Mouse (Mus musculus) kidney, postnatal 14 days (tissue): ENCODE data around the gene Syngr1.

Experiments
- DNase-seq: peaks from one replicate; pipeline ENCODE4 v3.0.0; 2022; ENCODE audit warnings: mixed read lengths

Gene Syngr1

DNA sequence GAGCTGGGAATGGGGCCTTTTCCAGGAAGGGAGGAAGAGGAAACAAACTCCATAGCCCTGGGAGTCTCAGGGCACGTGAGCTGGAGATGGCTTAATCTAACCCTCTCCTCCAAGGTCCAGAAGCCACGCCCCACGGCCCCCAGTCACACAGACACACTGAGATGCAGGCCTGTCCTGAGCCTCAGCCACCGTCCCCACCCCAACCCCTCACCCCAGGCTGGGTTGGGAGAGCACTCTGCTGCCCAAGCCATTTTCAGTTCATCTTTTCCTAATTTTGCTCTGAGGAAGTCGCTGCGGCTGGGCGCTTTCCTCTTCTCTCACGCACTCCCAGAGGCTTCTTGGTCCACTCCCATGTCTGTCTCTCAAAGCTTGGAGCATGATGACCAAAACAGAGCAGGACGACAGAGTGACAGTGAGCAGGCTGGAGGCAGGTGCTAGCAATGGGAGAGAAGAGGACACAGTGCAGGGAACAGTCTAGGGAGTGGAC lies 19.1 kb upstream of the Syngr1 start:
- DNase-seq = no peak

DNA sequence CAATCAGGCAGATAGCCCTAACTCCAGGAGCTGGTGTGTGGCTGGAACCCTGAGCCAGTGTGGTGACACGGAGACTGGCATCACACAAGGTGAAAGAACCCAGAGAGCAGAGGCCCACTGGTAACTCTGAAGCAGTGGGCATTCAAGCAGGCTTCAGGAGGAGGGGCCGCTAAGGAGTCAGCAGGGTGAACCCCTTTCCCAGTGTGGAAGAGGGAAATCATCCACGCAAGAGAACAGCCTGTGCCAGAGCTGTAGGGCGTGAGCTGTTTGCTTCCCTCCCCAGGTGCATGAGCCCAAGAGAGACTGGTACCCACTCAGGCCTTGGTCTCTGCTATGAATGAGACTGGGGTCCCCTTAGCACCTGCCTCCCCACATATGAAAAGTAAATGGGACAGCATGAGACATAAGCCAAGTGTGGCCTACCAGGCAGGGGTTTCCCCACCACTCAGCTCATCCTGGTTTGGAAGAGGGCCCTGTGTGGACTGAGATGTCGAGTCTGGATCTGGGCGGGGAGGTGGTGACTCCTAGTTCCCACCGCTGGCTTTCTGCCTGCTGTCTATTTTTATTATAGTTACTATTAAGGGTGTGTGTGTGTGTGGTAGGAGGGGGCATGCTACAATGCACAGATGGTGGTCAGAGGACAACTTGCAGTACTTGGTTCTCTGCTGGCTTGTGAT lies 18.4 kb upstream of the Syngr1 start:
- no peak for DNase-seq

DNA sequence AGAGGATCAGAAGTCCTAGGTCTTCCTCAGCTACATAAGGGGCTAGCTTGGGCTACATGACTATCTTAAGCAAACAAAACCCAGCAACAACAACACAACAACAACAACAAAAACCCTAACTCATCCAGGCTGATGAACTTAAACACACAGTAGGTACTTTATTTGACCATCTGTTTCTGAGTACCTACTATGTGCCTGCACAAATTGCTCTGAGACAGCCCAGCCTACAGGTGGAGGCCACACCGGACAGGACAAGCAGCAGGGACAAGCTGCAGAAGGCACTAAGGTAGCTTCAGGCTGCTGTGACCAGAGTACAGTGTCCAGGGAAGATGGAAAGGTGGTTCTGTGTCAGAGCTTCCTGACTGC lies 17.9 kb upstream of the Syngr1 start:
- no peak for DNase-seq

DNA sequence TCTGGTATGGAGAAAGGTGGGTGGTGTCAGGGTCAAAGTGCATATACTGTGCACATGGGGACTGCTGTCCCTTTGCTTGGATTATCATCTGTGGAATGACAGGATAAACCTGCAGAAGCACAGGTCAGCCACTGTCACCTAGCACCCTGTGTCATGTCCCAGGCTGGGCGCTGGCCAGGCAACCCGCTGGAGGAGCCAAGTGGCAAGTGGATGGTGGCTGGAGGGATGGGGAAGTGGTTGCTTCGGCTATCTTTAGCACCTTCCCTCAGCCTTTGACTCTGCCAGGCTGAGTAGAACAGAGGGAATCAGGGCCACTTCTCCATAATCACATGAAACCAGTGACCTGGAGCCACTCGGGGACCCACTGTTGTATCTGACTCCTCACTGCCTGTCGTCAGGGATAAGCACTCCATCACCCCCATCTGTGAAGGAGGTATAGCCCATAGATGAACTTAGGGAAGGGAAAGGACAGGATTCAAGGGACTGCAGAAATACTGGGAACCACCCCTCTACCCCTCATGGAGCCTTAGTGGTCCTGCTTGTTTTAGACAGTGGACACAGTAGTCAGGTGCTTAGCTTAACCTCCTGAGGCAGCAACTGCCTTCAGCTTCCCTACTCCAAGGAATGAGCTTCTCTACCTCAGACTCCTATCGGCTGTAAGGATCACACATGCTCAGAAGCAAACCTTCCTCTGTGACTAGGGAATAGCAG lies 16.3 kb upstream of the Syngr1 start:
- no peak for DNase-seq

DNA sequence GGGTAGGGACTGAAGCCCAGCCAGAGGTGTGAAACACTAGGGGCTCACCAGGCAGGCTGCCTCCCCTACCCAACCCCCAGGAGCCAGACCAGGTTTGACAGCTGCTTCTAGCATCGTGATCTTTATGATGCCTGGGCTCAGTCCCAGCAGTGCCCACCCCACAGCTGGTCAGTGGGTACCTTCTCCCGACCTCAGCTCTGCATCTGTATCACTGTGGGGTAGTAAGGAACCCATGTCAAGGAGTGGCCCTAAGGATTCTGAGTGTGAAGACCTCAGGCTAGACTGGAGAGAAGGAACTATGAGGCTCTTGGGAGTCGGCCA lies 15.8 kb upstream of the Syngr1 start:
- DNase-seq = no peak

DNA sequence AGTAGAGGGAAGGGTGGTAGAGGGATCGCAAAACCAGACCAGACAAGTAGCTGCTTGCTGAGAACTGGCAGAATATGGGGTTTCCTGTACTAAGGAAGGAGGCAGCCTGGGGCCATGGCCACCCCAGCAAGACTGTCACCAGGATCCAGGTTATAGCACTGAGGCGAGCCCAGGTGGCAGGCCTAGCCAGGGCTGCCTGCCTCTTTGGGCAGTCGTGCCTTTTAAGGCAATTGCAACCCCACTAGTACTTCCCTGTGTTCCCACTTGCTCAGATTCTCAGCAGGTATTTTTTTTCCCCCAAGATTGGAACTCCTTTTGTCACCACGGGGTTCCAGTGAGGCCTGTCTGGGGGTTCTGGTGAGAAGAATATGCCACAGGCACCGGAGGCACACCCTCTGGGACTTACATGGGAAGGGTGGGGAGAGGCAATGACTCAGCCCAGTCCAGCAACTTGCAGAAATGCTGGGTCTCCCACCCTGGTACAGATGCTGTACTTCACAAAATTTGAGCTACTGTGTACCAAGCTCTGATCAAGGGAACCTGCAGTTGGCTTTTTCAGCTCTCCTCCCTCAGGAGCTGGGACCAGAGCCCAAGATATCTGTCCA lies 15.3 kb upstream of the Syngr1 start:
- DNase-seq = no peak

DNA sequence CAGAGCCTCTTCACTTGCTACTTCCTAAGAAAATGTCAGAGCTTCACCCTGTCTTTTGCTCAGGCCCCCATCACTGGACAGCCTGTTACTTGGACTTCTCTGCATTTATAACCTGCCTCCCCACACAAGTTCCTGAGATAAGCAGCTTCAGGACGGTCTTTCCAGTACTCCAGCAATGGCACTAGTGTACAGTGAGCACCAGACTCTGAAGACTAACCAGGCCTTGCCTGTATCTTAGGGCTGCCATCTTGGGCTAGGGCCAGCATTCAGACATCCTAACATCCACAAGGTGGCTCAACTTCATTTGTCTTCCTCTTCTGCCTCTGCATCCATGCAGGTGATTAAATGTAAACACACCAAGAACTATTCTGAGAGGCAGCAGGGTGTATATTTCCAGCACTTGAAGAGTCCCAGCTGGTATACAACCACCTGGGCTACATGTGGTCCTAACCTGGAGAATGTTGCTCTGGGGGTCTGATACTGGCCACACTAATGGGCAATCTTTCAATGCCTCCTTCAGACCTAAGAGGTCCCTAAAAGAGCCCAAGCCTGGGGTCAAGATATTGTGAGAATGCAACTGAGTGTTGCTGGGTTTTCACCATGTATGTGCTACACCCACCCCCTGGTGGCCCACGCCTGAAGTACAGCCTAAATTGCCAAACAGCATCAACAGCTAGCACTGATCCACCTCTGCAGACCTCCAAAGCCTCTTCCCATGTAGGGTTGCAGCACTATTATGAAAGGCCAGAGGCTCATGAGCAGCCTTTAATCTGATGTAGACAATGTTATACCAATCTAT lies 14.6 kb upstream of the Syngr1 start:
- DNase-seq = peak; percentile 81

DNA sequence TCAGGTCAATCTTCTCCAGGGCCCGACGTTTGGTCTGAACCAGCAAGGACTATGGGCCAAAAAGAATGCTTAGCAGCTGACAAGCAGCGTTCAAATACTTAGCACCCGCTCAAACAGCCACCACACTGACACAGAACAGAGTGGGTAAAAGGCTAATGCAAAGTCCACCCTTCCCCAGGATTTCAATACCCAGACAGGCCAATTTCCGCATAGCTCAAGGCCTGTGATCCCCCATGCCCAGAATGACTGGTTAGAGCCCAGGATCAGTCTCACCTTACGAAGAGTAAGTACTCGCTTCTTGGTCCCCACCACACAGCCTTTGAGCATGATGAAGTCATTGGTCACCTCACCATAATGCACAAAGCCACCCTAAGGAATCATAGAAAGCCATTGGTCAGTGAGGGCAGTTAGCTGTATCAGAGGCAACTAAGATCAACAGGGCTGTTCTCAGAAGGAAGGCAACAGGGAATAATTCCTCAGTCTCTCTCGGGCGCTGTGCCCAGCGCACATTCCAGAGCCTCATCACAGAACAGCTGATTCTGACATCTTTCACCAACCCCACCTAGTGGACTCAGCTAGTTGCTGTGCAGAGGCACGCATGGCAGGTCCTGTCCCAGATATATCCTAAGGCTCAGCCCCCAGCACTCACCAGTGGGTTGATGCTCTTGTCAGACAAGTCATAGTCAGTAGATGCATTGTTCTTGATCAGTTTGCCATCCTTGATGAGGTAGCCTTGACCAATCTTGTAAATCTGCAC lies 12.9 kb upstream of the Syngr1 start:
- DNase-seq = no peak

DNA sequence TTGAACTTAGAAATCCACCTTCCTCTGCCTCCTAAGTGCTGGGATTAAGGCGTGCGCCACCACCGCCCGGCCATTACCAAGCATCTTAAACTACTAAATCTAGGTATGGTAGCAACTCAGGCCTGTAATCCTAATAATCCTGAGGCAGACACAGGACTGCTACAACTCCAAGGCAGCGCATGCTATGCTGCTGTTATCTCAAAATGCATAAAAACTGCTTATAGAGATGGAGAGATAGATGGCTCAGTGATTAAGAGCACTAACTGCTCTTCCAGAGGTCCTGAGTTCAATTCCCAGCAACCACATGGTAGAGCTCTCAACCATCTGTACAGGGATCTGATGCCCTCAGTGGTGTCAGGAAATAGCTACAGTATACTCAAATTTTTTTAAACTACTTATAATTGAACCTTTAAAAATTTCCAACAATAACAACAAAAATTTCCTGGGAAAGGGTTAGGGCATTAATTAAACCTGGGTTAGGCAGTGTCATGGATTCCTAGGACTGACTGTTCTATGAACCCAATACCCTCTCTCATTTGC lies 11.9 kb upstream of the Syngr1 start:
- no peak for DNase-seq

DNA sequence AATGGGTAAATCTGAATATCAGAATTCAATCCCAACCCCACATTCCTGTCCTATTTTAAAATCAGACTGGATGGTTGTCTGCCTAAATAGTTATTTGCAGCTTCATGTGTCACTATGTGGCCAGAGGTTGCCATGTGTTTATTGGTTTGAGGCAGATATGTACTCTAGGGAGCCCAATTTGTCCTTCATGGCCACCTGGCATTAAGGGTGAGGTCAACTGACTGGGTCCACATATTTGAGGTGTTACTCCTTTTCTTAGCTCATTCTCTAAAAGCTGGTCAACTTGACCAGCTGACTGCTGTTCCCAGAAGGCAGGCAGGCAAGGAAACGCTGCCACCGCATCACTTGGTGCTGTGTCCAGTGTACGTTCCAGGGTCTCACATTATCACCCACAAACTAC lies 11.2 kb upstream of the Syngr1 start:
- no peak for DNase-seq

DNA sequence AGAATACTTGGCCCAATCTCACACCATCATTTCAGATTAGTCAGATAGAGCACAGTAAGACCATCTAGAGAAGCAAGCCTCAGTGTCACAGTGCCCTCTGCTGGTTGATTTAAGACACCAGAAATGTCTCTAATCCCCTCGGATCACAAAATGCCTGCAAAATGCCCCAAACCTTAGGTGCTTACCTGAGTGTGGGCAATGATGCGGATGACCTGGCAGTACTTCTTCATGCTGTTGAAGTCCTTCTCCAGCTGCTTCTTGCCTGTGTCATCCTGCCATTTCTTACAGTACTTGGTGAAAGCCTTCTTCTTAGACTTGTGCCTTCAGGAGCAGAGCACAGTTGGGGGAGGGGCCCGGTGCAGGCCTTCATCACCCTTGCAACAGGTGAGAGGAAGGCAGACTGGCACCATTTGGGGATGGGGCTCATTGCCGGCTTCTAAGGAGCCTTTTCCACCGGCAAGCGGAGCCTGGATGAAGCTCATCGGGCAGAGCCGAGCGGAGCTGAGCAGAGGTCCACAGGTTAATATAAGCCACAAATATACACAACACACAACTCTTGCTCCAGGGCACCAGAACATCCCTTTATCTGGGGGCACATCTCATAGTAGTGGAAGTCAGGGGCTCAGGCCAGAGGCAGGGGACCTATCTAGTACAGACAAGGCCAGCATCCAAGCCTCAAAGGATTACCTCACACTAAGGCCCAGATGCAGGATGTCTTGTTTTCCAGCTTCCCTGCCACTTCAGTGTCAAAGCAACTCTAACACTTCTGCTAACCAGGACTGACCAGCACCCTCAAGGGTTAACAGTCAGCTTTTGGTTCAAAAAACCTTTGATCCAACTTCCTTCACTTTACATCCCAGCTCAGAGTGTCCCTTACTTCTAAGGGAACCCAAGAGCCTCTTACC lies 10.2 kb upstream of the Syngr1 start:
- DNase-seq = no peak

DNA sequence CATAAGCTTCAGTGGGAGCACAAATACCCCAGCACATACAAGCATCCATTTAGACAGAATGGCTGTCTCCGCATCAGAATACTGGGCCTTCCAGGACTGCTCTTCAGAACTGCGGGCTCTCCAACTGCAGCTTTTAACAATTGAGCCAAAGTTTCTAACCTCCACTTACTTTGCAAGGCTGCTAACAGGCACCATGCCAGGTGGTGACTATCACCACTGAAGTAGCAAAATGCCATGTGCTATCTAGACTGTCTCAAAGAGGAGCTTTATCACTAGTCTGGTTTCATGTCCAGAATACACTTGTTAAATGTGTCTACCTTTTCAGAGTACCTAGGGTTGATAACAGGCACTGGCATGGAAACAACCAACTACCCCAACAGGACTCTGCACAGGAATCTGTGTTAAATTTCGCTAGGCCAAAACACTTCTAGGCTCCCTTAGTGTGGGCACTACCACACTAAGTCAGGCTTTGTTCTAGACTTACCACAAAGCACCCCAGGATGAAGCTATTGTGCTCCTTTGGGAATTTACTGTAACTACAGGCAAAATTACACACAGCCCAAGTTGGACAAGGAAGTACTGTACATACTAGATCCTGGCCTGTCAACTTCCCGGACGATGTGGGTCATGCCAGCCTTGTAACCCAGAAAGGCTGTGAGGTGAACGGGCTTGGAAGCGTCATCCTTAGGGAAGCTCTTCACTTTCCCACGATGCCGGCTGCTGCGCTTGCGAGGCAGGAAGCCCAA lies 9.2 kb upstream of the Syngr1 start:
- DNase-seq = no peak

DNA sequence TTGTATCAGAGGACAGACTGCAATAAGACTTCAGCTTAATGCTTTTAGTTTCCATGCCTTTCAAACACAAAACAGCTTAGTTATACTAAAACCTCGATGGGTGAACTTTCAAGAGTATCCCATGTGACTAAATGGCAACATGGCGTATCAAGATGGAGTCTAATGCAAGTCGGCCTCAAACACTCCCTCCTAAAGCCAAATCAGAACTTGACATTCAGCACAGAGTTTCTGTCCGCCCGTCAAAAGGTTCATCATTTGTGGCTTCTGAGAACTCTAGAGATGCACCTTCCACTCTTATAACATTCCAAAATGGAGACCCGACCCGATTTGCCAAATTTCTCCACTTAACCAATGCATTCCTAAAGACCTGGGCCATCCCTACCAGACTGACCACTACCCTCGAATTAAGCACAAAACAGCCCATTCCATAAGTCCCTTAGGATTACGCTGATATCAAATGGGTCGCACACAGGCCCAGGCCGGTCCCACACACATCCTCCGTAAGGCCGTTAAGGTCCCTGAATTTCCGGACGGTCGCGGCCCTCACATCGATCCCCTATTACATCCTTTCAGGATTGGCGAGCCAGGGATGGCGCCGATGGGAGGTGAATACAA lies 8.4 kb upstream of the Syngr1 start:
- DNase-seq = no peak

DNA sequence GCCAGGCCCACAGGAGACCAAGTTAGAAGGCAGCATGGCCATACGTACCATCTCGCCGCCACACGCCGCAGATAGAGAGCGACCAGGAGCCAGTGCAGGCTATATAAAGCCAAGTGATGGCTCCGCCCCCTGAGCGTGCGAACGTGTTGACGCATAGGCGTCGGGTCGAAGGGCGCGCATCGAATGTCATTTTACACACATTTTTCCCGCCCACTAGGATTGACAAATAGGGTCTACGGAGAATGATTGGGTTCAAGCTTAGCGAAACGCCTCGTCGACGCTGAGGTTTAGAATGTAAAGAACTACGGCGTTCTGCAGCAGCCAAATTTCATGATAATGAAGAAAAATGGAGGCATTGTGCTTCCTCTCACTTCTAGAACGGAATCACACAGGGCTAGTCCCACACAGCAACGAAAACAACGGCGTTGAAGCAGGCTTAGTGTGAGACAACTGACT lies 7.8 kb upstream of the Syngr1 start:
- peak; percentile 99 for DNase-seq

DNA sequence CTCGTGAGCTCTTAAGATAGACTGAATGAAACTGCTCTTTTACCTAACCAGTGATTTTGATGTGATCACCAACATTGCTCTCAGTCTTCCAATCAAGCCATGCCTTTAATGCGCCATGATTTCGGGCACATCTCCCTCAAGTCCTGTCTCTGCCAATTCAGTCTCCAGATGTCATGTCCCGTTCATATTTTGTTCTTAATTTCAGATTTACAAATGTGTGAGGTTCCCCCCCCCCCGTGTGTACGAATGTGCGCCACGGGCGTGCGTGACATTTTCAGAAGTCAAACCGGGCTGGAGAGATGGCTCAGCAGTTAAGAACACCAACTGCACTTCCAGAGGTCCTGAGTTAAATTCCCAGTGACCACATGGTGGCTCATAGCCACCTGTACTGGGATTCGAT lies 7.4 kb upstream of the Syngr1 start:
- no peak for DNase-seq

DNA sequence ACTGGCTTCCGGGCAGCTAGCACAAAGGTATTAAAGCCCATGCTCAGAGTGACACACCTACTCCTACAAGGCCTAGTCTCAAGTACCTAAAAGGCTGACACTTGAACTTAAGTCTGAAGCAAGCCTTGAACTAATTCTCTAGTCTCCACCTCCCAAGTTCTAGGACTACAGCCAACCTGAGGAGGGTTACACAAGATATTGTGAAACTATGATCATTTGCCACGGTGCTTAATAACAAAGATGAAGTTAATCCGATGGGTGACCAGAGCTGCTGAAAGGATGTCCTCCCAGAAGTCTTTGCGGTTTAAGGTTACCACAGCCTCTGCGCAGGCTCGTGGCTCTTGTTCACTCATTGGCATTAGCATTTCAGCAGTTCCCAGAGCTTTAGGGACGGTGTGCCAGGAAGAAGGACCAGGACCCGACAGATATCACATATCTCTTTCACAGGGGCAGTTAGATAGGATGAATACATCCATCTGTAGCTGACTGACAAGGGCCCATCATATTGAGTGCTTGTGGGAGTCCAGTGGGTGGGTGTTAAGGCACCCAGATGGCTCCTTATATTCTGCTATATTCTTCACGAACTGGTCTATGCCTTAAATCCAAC lies 3.6 kb upstream of the Syngr1 start:
- DNase-seq = no peak

DNA sequence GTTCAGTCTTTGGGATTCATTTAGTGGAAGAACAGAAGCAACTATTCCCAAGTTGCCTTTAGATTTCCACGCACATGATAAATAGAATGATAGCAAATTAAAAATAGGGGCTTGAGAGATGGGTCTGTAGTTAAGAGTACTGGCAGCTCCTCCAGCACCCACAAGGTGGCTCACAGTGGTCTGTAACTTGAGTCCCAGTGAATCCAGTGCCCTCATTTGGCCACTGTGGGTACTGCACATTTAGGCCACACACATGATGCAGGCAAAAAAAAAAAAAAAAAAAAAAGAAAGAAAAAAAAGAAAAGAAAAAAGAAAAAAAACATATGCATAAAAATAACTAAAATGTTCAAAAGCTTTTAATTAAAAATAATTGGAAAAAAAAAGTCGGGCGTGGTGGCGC lies 2.5 kb upstream of the Syngr1 start:
- DNase-seq = peak; percentile 95

DNA sequence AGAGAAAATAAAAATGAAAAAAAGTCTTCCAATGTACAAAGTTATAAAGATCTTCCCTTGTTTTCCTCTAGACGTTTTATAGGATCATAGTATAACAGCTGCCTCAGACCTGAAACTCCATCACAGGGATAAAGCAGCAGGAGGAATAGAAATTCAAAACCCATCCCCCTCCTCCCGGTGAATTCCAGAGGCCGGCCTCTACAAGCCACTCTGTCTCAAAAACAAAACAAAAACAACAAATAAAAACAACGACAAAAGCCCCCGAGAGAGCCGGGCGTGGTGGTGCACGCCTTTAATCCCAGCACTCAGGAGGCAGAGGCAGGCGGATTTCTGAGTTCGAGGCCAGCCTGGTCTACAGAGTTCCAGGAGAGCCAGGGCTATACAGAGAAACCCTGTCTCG lies 979 bp upstream of the Syngr1 start:
- DNase-seq = no peak

DNA sequence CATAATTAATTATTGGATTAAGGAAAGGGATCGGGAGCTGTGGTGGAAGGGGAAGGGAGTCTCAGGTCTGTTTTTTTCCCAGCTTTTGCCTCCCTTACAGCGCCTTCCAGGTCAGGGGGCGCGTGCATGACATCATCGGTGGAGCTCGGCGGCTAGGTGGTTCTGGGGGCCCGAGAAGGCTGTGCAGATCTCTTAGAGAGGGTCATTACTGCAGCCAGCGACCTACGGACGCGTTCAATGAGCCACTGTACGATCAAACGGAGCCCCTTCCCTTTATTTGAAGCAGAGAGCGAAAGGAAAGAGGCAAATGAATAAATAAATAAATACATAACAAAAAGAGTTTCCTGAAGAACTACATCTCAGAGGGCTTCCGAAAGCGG lies 403 bp upstream of the Syngr1 start:
- no peak for DNase-seq

DNA sequence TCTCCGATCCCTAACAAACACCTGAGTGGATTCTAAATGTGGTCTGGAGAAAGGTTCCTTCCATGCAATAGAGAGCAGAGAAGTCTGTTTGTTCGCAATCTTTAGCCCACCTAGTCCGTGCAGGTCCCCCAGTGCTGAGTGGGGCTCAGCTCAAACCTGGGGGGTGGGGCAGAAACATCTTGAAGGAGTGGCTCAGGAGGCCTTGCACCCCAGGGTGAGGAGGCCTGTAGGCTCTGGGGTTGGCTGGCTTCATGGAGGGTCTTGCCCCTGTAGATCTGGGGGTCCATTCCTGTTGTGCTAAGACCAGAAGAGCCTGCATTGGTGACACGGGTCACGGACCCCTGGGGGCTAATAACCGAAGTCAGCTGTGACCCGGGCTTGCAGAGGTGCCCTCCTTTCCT lies 907 bp downstream of the Syngr1 start:
- DNase-seq = no peak
